Mouse (Mus musculus): Measurements from ENCODE around the gene Isyna1.

GRCm38 (mm10) chr8:70564696-70565235, 29.4 kb upstream of the Isyna1 start:
- TF ChIP-seq CTCF (IDR thresholded peaks at IDR 0.05) = no peak
- TF ChIP-seq EP300 (IDR thresholded peaks at IDR 0.05; ENCODE audit: insufficient read depth, low read depth, low read length) = no peak
